Mouse (Mus musculus): ENCODE data around the gene Hoxa9. TPM values are rescaled to one million over a fixed set of nuclear protein-coding genes. Genes with fewer than 3 reads are reported as not detected.

Gene Hoxa9
- total RNA-seq, 2 experiments from 2014 or later = not detected

DNA sequence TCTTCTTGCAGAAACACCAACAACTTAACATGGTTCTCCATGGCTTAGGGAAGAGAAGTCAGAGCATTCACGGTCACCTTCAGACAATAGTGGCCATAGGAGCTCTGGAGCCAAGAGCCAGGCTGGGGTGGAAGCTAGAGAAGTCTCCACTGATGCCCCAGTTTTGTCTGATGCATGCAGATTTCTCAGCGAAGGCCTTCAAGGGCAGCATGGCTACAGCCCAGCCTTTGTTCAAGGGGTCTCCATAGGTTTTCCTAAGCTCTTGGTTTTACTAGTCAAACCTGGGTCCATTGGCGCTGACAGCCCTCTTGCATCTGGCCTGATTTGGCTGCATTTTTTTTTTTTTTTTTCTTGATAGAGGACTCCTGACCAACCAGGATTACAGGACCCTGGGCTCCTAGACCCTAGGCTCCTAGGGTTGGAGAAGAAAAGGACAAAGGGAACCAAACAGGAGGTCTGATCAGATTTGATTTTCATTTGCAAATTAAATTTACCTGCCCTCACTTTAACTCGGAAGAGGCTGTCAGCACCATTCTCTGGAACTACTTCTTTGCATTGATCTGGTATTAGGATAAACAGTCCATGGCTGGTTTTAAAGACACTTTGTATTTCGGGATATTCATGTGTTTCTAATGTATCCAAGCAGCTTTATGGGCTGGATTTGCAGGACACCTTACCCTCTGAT, 33.4 kb upstream of the Hoxa9 start:
- intact Hi-C loops (cut with DNase I) = loop anchor here (10.0 kb wide), 1 partner anchor 51 kb away; the partner anchor contains the start of gene Evx1
- no peak for DNase-seq (ENCODE audit: extremely low spot score in 1 of 2, low spot score in 2 of 2)

DNA sequence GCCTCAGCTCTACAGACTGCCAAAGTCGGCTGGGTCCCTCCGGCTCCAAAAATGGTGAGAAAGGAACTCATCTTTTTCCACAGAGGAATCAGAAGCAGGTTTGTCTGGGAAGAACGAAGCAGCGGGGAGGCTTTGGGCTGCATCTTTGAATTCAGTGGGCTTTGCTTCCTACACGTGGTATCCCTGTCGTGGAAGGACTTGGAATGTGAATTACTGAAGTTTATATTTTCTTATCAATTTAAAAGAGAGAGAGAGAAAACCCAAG, 32.4 kb upstream of the Hoxa9 start:
- intact Hi-C loops (cut with DNase I) = loop anchor here (10.0 kb wide), 1 partner anchor 52 kb away; the partner anchor contains the start of gene Evx1
- no peak for DNase-seq (ENCODE audit: extremely low spot score in 1 of 2, low spot score in 2 of 2)

- intact Hi-C loops (cut with DNase I) = loop anchor here (10.0 kb wide), 1 partner anchor 52 kb away; the partner anchor contains the start of gene Evx1
- no peak for DNase-seq (ENCODE audit: extremely low spot score in 1 of 2, low spot score in 2 of 2)
These were observed 31.8 kb upstream of the Hoxa9 start for GRCm38 (mm10) chr6:52262463-52263320.

DNA sequence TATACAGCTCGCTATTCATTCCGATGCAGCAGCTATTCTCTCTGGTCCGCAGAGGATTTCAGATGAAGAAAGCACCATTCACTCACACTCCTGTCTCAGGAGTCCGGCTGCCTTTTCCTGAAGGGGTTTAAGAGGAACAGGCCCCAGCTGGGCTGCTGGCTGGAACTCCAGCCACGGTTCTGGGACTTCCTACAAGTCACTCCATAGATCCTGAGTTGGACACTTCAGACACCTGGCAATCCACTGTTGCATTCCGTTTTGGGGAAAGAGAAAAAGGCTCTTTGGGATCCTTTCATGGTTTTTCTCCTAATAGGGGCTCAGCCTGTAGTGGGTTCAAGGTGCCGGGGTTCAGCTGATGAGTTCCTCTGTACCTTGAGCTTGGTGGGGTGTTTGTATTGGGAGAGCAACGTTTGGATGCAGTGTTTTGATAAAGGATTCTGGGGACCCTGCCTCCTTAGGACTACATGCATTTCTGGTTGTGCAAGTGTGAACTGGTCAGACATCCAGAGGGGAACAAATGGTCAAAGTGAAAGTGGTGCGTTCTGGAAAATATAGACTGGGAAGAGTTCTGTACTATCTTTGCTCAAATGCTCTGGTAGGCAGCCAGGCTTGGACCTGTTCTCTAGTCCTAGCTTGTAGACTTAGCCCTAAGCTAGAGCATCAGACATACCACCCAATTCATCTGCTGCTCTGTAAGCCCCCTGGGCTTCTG, 31.0 kb upstream of the Hoxa9 start:
- intact Hi-C loops (cut with DNase I) = loop anchor here (10.0 kb wide), 1 partner anchor 53 kb away; the partner anchor contains the start of gene Evx1
- DNase-seq (ENCODE audit: extremely low spot score in 1 of 2, low spot score in 2 of 2) = no peak

DNA sequence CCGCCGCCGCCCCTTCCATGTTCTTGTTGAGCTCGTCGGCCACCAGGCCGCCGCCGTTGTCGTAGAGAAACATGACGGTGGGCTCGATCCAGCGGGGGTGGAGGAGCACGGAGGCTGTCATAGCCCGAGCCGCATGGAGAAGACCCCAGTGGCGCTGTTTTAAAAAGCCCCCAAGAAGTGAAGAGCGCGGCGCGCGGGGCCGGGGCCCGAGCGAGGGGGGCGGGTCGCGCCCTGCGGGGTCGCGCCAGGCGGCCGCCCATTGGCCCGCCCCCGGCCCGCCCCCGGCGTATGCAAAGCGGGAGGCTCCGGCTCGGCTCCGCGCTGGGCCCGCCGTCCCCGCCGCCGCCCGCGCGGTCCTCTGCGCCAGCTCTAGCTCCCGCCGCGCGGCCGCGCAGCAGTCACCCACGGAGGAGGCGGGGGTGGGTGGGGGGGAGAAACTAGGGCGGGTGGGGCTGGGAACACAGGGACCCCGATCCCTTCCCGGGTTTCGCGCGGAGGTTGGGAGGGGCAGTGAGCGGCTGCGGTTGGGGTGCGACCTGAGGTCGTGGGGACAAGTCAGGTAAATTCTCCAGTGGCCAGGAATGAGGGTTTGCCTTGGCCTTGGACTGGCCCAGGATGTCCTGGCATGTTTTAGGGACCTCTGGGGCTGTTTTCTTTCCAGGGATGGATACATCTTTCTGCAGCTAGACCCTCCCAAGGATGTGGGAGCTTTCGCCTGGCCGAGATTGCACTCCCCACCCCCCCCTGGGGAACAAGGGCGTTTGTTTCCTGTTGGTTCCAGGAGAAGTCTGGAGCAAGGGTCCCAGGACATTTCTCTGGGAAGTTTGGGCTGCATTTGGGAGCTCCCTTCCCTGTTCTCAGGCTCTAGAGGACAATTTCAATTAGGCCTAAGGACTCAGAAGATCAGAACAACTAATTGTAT, 30.0 kb upstream of the Hoxa9 start, which contains the start of gene Hoxa13:
Hoxa13 (minus strand) TSS at position 227 of the 922 bp plus-strand sequence.
- intact Hi-C loops (cut with DNase I) = loop anchor here (10.0 kb wide), 1 partner anchor 54 kb away; the partner anchor contains the start of gene Evx1
- DNase-seq (ENCODE audit: extremely low spot score in 1 of 2, low spot score in 2 of 2) = no peak

DNA sequence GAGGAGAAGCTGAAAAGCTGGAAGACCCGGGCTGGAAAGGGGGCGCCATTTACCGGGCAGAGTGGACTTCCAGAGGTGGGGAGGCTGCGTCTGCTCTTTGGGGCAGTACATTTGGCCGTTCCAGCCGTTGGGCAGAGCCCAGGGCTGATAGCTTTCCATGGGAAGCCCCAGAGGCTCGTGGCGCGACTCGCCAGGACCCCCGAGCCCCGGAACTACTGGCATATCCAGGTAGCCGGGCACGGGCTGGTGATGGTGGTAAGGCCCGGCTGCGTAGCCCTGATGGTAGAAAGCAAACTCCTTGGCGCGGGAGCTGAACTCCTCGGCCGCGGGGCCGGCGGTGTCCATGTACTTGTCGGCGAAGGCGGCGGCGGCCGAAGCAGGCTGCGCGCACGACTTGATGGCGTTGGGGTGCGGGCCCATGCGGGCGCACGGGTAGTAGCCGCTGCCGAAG, 28.9 kb upstream of the Hoxa9 start:
- DNase-seq (ENCODE audit: extremely low spot score in 1 of 2, low spot score in 2 of 2) = no peak
- intact Hi-C loops (cut with DNase I) = loop anchor here (5.0 to 10.0 kb wide), 3 partner anchors 55 to 885 kb away; partner anchors contain the start of gene Evx1

- intact Hi-C loops (cut with DNase I) = loop anchor here (5.0 to 10.0 kb wide), 2 partner anchors 578 to 886 kb away; no protein-coding TSS in a partner anchor
- no peak for DNase-seq (ENCODE audit: extremely low spot score in 1 of 2, low spot score in 2 of 2)
These were observed 28.3 kb upstream of the Hoxa9 start for GRCm38 (mm10) chr6:52259081-52259790.

GRCm38 (mm10) chr6:52256956-52257355, 26.1 kb upstream of the Hoxa9 start:
- intact Hi-C loops (cut with DNase I) = loop anchor here (5.0 to 10.0 kb wide), 2 partner anchors 580 to 888 kb away; no protein-coding TSS in a partner anchor
- peak; percentile 23 to 73 for DNase-seq (ENCODE audit: extremely low spot score in 1 of 2, low spot score in 2 of 2)

DNA sequence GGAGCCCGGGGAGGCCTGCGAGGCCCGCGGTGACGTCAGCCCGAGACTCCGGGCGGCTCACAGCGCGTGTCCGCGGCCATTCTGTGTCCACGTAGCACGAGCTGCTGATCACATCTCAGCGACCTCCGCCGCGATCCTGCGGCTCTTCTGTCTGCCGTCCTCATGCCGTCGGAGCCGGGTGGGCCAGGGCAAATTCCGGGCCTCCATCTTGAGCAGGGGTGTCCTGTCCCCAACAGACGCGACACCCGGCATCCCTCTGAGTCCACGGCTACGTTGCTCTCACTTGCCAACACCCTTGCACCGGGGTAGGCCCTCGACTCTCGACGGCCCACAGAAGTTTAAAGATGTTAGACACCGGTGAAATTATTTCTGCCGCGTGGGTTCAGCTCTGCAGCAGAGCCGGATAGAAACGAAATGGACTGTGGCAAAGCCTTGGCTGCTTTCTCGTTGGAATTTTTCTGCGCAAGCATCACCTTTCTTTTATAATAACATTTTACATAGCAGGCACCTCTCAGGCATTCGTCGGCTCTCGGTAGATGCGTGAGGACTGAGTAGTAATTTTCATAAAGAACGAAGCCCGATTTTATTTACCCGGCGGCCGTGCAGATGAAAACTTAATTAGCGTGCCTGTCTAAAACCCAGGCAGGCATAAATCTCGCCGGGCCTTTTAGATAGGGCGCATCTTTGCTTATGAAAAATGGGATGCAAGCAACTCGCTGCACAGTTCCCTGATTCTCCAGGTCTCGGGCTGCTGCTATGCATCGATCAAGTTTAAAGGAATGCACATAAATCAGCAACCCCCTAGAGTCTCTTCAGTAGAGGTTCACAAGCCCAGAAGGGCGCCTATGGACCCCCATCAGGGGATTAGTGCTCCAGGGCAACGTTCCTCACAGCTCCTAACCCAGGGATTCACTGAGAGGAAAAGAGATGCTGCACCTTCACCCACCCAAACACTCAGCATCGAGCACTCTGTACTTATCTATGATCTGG, 22.9 kb upstream of the Hoxa9 start:
- intact Hi-C loops (cut with DNase I) = loop anchor here (10.0 kb wide), 1 partner anchor 891 kb away; no protein-coding TSS in a partner anchor

DNA sequence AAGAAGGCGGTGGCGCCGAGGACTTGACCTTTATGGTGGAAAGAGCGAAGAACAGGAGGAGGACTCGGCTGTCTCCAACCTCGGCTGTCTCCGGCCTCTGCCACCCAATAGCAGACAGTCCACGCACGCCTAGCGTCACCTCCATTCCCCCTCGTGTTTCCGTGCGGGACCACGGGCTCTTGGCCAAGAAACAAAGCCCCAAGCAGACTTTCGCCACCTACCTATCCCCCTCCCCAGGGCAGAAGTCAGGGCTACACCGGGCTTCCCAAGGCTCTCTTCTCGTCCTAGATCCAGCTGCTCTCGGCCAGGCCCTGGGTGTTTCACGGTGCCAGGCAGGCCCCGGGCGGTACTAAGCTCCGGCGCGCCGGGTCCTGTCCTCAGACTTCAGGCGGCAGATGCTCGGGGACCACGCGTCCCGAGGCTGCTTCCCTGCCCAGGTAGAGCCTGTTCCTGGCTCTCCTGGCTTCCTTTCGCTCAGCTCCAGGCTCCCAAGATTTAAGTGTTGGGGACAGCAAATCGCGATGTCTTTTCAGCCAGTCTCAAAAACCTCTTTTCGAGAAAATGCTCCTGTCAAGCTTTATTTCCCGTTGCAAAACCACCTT, 22.0 kb upstream of the Hoxa9 start:
- intact Hi-C loops (cut with DNase I) = loop anchor here (10.0 kb wide), 1 partner anchor 892 kb away; no protein-coding TSS in a partner anchor

More for the DNA sequence above, 22.9 kb upstream of the Hoxa9 start:
- DNase-seq (ENCODE audit: extremely low spot score in 1 of 2, low spot score in 2 of 2) = no peak

GRCm38 (mm10) chr6:52252016-52252774, 21.3 kb upstream of the Hoxa9 start:
- intact Hi-C loops (cut with DNase I) = loop anchor here (10.0 kb wide), 1 partner anchor 893 kb away; no protein-coding TSS in a partner anchor
- no peak for DNase-seq (ENCODE audit: extremely low spot score in 1 of 2, low spot score in 2 of 2)

More for the DNA sequence above, 22.0 kb upstream of the Hoxa9 start:
- no peak for DNase-seq (ENCODE audit: extremely low spot score in 1 of 2, low spot score in 2 of 2)

DNA sequence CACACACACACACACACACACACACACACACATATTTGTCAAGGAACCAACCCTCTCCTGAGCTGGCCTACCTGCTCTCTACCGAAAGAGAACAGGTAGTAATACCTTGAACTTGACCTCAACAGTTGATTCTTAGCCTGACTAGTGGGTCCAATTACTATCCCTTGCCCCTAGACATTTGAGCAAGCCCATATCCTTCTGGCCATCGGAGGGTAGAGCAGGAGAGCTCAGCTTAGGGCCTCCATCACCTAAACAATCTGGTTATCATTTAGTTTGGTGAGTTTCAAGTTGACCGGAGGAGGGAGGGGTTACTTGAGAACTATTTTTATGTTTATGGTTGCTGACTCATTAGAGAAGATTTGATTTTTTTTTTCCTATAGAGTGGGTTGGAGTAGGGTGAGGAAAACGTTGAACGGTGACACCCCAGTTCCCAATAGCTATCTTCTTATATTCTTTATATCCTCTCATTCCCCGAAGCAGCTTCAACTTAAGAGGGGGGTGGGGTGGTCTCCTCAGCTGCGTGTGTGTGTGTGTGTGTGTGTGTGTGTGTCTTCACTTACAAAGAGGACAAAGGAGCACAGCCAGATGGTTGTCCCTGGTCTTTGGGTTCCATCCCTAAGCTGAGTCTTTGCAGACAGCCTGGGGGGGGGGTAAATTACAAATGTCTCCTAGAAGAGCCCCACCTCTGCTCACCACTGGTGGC, 20.4 kb upstream of the Hoxa9 start:
- no peak for DNase-seq (ENCODE audit: extremely low spot score in 1 of 2, low spot score in 2 of 2)
- intact Hi-C loops (cut with DNase I) = loop anchor here (10.0 kb wide), 1 partner anchor 893 kb away; no protein-coding TSS in a partner anchor

- intact Hi-C loops (cut with DNase I) = loop anchor here (10.0 kb wide), 1 partner anchor 895 kb away; no protein-coding TSS in a partner anchor
These were observed 18.9 kb upstream of the Hoxa9 start for GRCm38 (mm10) chr6:52249826-52250225.

GRCm38 (mm10) chr6:52249415-52249738, 18.5 kb upstream of the Hoxa9 start:
- DNase-seq (ENCODE audit: extremely low spot score in 1 of 2, low spot score in 2 of 2) = no peak

More at GRCm38 (mm10) chr6:52249826-52250225, 18.9 kb upstream of the Hoxa9 start:
- DNase-seq (ENCODE audit: extremely low spot score in 1 of 2, low spot score in 2 of 2) = no peak

More at GRCm38 (mm10) chr6:52249415-52249738, 18.5 kb upstream of the Hoxa9 start:
- intact Hi-C loops (cut with DNase I) = no loop called here

All from left cerebral cortex, postnatal 10 days (tissue).